Mouse (Mus musculus) liver, embryonic 14.5 days (tissue): ENCODE data around the gene Sorcs2.

Source experiments
- CTCF ChIP-seq: IDR thresholded peaks from 2 replicates; pipeline ENCODE4 v1.5.1; 2016; ENCODE audit warnings: antibody characterized with exemption, low read depth, control low read depth
- EP300 ChIP-seq: IDR thresholded peaks from 2 replicates; pipeline ENCODE4 v1.6.1; 2016; ENCODE audit warnings: antibody characterized with exemption, low read depth

DNA sequence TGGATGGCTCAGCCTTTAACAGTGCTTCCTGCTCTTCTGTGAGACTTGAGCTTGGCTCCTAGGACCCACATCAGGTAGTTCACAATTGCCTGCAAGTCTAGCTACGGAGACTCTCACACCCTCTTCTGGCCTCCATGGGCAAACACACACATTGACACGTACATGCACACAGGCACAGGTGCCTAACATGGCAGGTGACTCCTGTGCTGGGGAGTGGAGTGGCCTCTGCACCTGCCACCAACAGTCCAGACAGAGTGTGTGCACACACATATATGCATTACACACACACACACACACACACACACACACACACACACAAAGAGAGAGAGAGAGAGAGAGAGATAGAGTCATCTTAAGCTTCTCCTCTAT lies 19.6 kb downstream of the Sorcs2 start:
- TF ChIP-seq EP300 (no peak), CTCF (no peak)
